Mouse (Mus musculus) embryonic facial prominence, embryonic 14.5 days (tissue): ENCODE data around the gene D930007J09Rik. TPM values are rescaled to one million over a fixed set of nuclear protein-coding genes. Genes with fewer than 3 reads are reported as not detected.

Experiments used
- ATAC-seq: fragments of 200-750 bp; cut with Nextera tagmentation; 2 replicates; pipeline ENCODE4 v1.8.0; 2017; ENCODE audit warnings: low read depth, moderate number of reproducible peaks, moderate TSS enrichment
- DNase-seq: peaks from one replicate; pipeline ENCODE4 v3.0.0-alpha.2; 2015; ENCODE audit warnings: low spot score
- H3K27ac ChIP-seq: fragments of 300-500 bp; sonication (generic); replicated peaks from 2 replicates; pipeline ENCODE4 v1.5.1; 2014; ENCODE audit warnings: low read depth, mild to moderate bottlenecking, low read length, moderate library complexity
- H3K27me3 ChIP-seq: fragments of 300-500 bp; sonication (generic); replicated peaks from 2 replicates; pipeline ENCODE4 v1.6.1; 2014; ENCODE audit warnings: low read length; ENCODE audit not compliant: control insufficient read depth, insufficient read depth
- H3K36me3 ChIP-seq: fragments of 300-500 bp; sonication (generic); 2 replicates; pipeline ENCODE4 v1.6.1; 2014; ENCODE audit warnings: low read length, mixed read lengths; ENCODE audit not compliant: control insufficient read depth, insufficient read depth
- H3K4me1 ChIP-seq: fragments of 300-500 bp; sonication (generic); 2 replicates; pipeline ENCODE4 v1.6.1; 2014; ENCODE audit warnings: antibody characterized with exemption, low read length; ENCODE audit not compliant: control insufficient read depth, insufficient read depth
- H3K4me2 ChIP-seq: fragments of 300-500 bp; sonication (generic); 2 replicates; pipeline ENCODE4 v1.6.1; 2014; ENCODE audit warnings: low read depth, mild to moderate bottlenecking, low read length, moderate library complexity, mixed read lengths
- H3K4me3 ChIP-seq: fragments of 300-500 bp; sonication (generic); 2 replicates; pipeline ENCODE4 v1.5.1; 2014; ENCODE audit warnings: low read depth, mild to moderate bottlenecking, low read length
- H3K9ac ChIP-seq: fragments of 300-500 bp; sonication (generic); 2 replicates; pipeline ENCODE4 v1.6.1; 2014; ENCODE audit warnings: low read depth, mild to moderate bottlenecking, low read length, moderate library complexity, mixed read lengths
- H3K9me3 ChIP-seq: fragments of 300-500 bp; sonication (generic); 2 replicates; pipeline ENCODE4 v1.6.1; 2016; ENCODE audit warnings: low read length; ENCODE audit not compliant: control insufficient read depth
- WGBS: fragments of 180-500 bp; shearing (Covaris S2); extraction: QIAGEN DNeasy Blood & Tissue Kit; methylation state at CpG from one replicate; pipeline ENCODE4 v1.1.7; 2014; 5-methylcytosine and 5-hydroxymethylcytosine counted together
- polyA plus RNA-seq: library from polyadenylated mRNA; unstranded; fragments of >200 nt; fragmentation: Nextera tagmentation; extraction: Ambion mirVana; gene quantifications from 2 replicates; pipeline ENCODE4 v1.2.1, GENCODE M21; 2014

D930007J09Rik gene
- polyA plus RNA-seq, 1 experiment from 2014 or later = not detected

GRCm38 (mm10) chr13:32825546-32825945, 22.9 kb upstream of the D930007J09Rik start:
- Histone ChIP-seq H3K4me3 (no peak overlapping the region), H3K36me3 (peaks cover 22% of the 10 kb centered on the region), H3K27me3 (no peaks in the 10 kb centered on the region), H3K9me3 (no peaks in the 10 kb centered on the region), H3K9ac (no peak overlapping the region), H3K27ac (no peak overlapping the region), H3K4me1 (no peaks in the 10 kb centered on the region), H3K4me2 (no peak overlapping the region)
- DNase-seq (no peak), ATAC-seq (no peak)
- 87% methylated on average over 8 of the region's 8 CpGs for WGBS

DNA sequence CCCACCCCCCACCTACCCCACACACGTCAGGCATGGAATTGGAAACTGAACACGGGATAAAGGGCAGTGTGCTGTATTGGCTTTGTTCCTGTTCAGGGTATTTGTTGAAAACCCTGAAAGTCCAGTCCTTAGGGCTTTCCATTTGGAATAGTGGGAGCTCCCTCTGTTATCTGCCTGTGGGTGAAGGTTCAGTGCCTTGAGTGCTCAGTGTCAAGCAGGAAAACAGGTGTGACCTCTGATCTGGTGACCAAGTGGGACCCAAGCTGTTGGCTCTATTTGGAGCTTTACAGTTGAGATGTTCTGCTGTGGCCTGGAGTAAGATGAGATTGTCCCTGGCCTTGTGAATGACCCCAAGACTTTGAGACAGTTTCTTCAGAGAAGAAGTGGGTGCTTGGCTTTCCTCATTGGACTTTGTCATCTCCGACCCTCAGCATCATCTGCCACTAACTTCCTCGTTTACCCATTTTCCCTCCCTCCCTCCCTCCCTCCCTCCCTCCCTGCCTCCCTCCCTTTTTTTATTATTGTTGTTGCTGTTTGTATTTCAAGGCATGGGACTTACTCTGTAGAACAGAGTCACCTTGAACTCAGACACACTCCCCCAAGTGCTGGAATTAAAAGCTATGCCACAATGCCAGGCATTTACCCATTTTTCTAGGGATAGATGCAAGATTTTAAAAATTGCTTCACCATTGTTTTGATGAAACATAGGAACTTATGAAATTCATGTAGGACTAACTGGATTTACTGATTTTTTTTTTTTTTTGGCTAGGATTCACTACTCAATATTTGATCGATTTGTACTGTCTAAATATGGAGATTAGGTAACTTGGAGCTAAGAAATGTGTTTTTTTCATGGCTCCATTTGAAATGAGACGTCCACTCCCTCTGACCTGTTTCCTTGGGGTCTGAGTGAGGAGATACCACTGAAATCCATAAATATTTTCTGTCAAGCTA, 22.0 kb upstream of the D930007J09Rik start:
- Histone ChIP-seq H3K9me3 (no peaks in the 10 kb centered on the region), H3K4me3 (no peak overlapping the region), H3K4me2 (no peak overlapping the region), H3K4me1 (no peaks in the 10 kb centered on the region), H3K9ac (no peak overlapping the region), H3K36me3 (peaks cover 31% of the 10 kb centered on the region), H3K27me3 (no peaks in the 10 kb centered on the region), H3K27ac (no peak overlapping the region)
- 74% methylated on average over 6 of the region's 6 CpGs for WGBS
- no peak for DNase-seq
- no peak for ATAC-seq

GRCm38 (mm10) chr13:32823126-32823525, 20.5 kb upstream of the D930007J09Rik start:
- Histone ChIP-seq H3K36me3 (peaks cover 46% of the 10 kb centered on the region), H3K4me3 (no peak overlapping the region), H3K4me2 (no peak overlapping the region), H3K27ac (no peak overlapping the region), H3K27me3 (no peaks in the 10 kb centered on the region), H3K4me1 (no peaks in the 10 kb centered on the region), H3K9ac (no peak overlapping the region), H3K9me3 (no peaks in the 10 kb centered on the region)
- 83% methylated on average over 6 of the region's 6 CpGs for WGBS
- no peak for ATAC-seq
- DNase-seq = no peak

- DNase-seq (no peak), ATAC-seq (no peak)
- H3K4me2 ChIP-seq = no peak overlapping the region
- no peaks in the 10 kb centered on the region for H3K4me1 ChIP-seq
- no peak overlapping the region for H3K4me3 ChIP-seq
- WGBS = over 99% methylated on average over 4 of the region's 4 CpGs
- no peaks in the 10 kb centered on the region for H3K27me3 ChIP-seq
- no peak overlapping the region for H3K9ac ChIP-seq
- H3K36me3 ChIP-seq = peaks cover 60% of the 10 kb centered on the region
- H3K9me3 ChIP-seq = no peaks in the 10 kb centered on the region
- H3K27ac ChIP-seq = no peak overlapping the region
Observed at GRCm38 (mm10) chr13:32821671-32822070, 19.0 kb upstream of the D930007J09Rik start.

GRCm38 (mm10) chr13:32819926-32820325, 17.3 kb upstream of the D930007J09Rik start:
- no peak for DNase-seq
- Histone ChIP-seq H3K36me3 (peaks cover 68% of the 10 kb centered on the region), H3K9ac (no peak overlapping the region), H3K4me1 (no peaks in the 10 kb centered on the region), H3K4me2 (no peak overlapping the region), H3K27ac (peak overlapping the region; percentile 15; the same call in 1 of the 2 replicates), H3K27me3 (no peaks in the 10 kb centered on the region), H3K9me3 (no peaks in the 10 kb centered on the region), H3K4me3 (no peak overlapping the region)
- ATAC-seq = peak; percentile 73; the same call in 1 of the 2 replicates
- 90% methylated on average over 5 of the region's 5 CpGs for WGBS

- Histone ChIP-seq H3K27me3 (no peaks in the 10 kb centered on the region), H3K27ac (no peak overlapping the region), H3K4me3 (no peak overlapping the region), H3K9ac (no peak overlapping the region), H3K4me1 (no peaks in the 10 kb centered on the region), H3K4me2 (no peak overlapping the region), H3K36me3 (peaks cover 74% of the 10 kb centered on the region), H3K9me3 (no peaks in the 10 kb centered on the region)
- ATAC-seq = peak; percentile 50; the same call in 1 of the 2 replicates
- WGBS = 95% methylated on average over 3 of the region's 3 CpGs
- peak; percentile 54 for DNase-seq
Observed at GRCm38 (mm10) chr13:32819241-32819640, 16.6 kb upstream of the D930007J09Rik start.

- H3K36me3 ChIP-seq = peaks cover 47% of the 10 kb centered on the region
- H3K4me3 ChIP-seq = no peak overlapping the region
- no peak for ATAC-seq
- DNase-seq = no peak
- H3K9me3 ChIP-seq = no peaks in the 10 kb centered on the region
- H3K4me1 ChIP-seq = peaks cover 18% of the 10 kb centered on the region
- H3K27ac ChIP-seq = no peak overlapping the region
- no peak overlapping the region for H3K9ac ChIP-seq
- WGBS = 78% methylated on average over 3 of the region's 3 CpGs
- no peaks in the 10 kb centered on the region for H3K27me3 ChIP-seq
- H3K4me2 ChIP-seq = no peak overlapping the region
Observed at GRCm38 (mm10) chr13:32807624-32808023, 5.0 kb upstream of the D930007J09Rik start.

- DNase-seq (peak; percentile 59), ATAC-seq (no peak)
- Histone ChIP-seq H3K4me1 (peaks cover 18% of the 10 kb centered on the region), H3K27ac (no peak overlapping the region), H3K36me3 (peaks cover 45% of the 10 kb centered on the region), H3K4me2 (no peak overlapping the region), H3K9ac (no peak overlapping the region), H3K9me3 (no peaks in the 10 kb centered on the region), H3K27me3 (no peaks in the 10 kb centered on the region), H3K4me3 (no peak overlapping the region)
- 87% methylated on average over 7 of the region's 7 CpGs for WGBS
Observed at GRCm38 (mm10) chr13:32806820-32807219, 4.2 kb upstream of the D930007J09Rik start.
